Mouse (Mus musculus) c-Kit-positive CD71-positive TER-119-negative erythroid progenitor cells, embryonic 14.5 days (primary cell): ENCODE data around the gene Capza1.

Source experiments
- DNase-seq: peaks from one replicate; pipeline ENCODE4 v3.0.0-alpha.2; 2013; ENCODE audit warnings: low read depth

Capza1 gene

GRCm38 (mm10) chr3:104788561-104789311 lies 75.6 kb downstream of the Capza1 start:
- no peak for DNase-seq

- DNase-seq = no peak
Measured at GRCm38 (mm10) chr3:104788075-104788474, 76.2 kb downstream of the Capza1 start, which contains the start of gene Rhoc. Gene Rhoc, plus strand, starts transcription at chr3:104788375.

- no peak for DNase-seq
Measured at GRCm38 (mm10) chr3:104785284-104785683, 79.0 kb downstream of the Capza1 start.

- no peak for DNase-seq
Measured at GRCm38 (mm10) chr3:104783971-104784500, 80.3 kb downstream of the Capza1 start.

- DNase-seq = no peak
Measured at GRCm38 (mm10) chr3:104782061-104782681, 82.1 kb downstream of the Capza1 start.

GRCm38 (mm10) chr3:104781471-104781903 lies 82.8 kb downstream of the Capza1 start, which contains the start of gene Fam19a3:
Gene Fam19a3, minus strand, starts transcription at chr3:104781840.
- no peak for DNase-seq

GRCm38 (mm10) chr3:104780561-104781420 lies 83.5 kb downstream of the Capza1 start, which contains the start of gene Ppm1j:
Gene Ppm1j, plus strand, starts transcription at chr3:104781056.
- no peak for DNase-seq

GRCm38 (mm10) chr3:104779949-104780348 lies 84.4 kb downstream of the Capza1 start:
- DNase-seq = no peak

- DNase-seq = no peak
Measured at GRCm38 (mm10) chr3:104777342-104777741, 87.0 kb downstream of the Capza1 start.

GRCm38 (mm10) chr3:104773301-104773700 lies 91.0 kb downstream of the Capza1 start:
- DNase-seq = no peak
